Mouse (Mus musculus): Measurements from ENCODE around the gene Gm17087. TPM values are rescaled to one million over a fixed set of nuclear protein-coding genes. Genes with fewer than 3 reads are reported as not detected.

Gm17087 gene
- polyA plus RNA-seq, 1 experiment from 2014 or later = not detected

- WGBS (ENCODE audit: insufficient replicate concordance) = 44% methylated on average over 3 of the region's 3 CpGs
- no peak overlapping the region for H3K27ac ChIP-seq (ENCODE audit: low read length)
- no peak for ATAC-seq (ENCODE audit: low read depth)
- H3K27me3 ChIP-seq (ENCODE audit: control insufficient read depth, insufficient read depth, low read depth, low read length) = no peaks in the 10 kb centered on the region
- H3K4me1 ChIP-seq (ENCODE audit: control insufficient read depth, low read depth, low read length) = no peaks in the 10 kb centered on the region
- no peaks in the 10 kb centered on the region for H3K36me3 ChIP-seq (ENCODE audit: control insufficient read depth, insufficient read depth)
- no peak overlapping the region for H3K9ac ChIP-seq (ENCODE audit: low read depth, low read length)
- no peak overlapping the region for H3K4me2 ChIP-seq (ENCODE audit: low read depth, low read length)
- no peaks in the 10 kb centered on the region for H3K9me3 ChIP-seq (replicated peaks; ENCODE audit: control insufficient read depth, low read length)
- H3K4me3 ChIP-seq (ENCODE audit: low read depth, low read length) = no peak overlapping the region
Measured at GRCm38 (mm10) chr17:8580360-8580759, 13.6 kb upstream of the Gm17087 start.

GRCm38 (mm10) chr17:8573542-8574260 lies 7.0 kb upstream of the Gm17087 start:
- Histone ChIP-seq H3K36me3 (ENCODE audit: control insufficient read depth, insufficient read depth) (no peaks in the 10 kb centered on the region), H3K9ac (ENCODE audit: low read depth, low read length) (no peak overlapping the region), H3K27ac (ENCODE audit: low read length) (no peak overlapping the region), H3K27me3 (ENCODE audit: control insufficient read depth, insufficient read depth, low read depth, low read length) (no peaks in the 10 kb centered on the region), H3K4me2 (ENCODE audit: low read depth, low read length) (no peak overlapping the region), H3K9me3 (replicated peaks; ENCODE audit: control insufficient read depth, low read length) (no peaks in the 10 kb centered on the region), H3K4me1 (ENCODE audit: control insufficient read depth, low read depth, low read length) (no peaks in the 10 kb centered on the region), H3K4me3 (ENCODE audit: low read depth, low read length) (no peak overlapping the region)
- WGBS (ENCODE audit: insufficient replicate concordance) = 36% methylated on average over 8 of the region's 8 CpGs
- peak; percentile 67 for ATAC-seq (ENCODE audit: low read depth)

- no peak overlapping the region for H3K4me2 ChIP-seq (ENCODE audit: low read depth, low read length)
- H3K36me3 ChIP-seq (ENCODE audit: control insufficient read depth, insufficient read depth) = no peaks in the 10 kb centered on the region
- no peaks in the 10 kb centered on the region for H3K27me3 ChIP-seq (ENCODE audit: control insufficient read depth, insufficient read depth, low read depth, low read length)
- H3K4me1 ChIP-seq (ENCODE audit: control insufficient read depth, low read depth, low read length) = no peaks in the 10 kb centered on the region
- no peak for ATAC-seq (ENCODE audit: low read depth)
- no peak overlapping the region for H3K4me3 ChIP-seq (ENCODE audit: low read depth, low read length)
- WGBS (ENCODE audit: insufficient replicate concordance) = 11% methylated on average over 1 of the region's 1 CpGs
- H3K9me3 ChIP-seq (replicated peaks; ENCODE audit: control insufficient read depth, low read length) = no peaks in the 10 kb centered on the region
- no peak overlapping the region for H3K27ac ChIP-seq (ENCODE audit: low read length)
- no peak overlapping the region for H3K9ac ChIP-seq (ENCODE audit: low read depth, low read length)
Measured at GRCm38 (mm10) chr17:8562886-8563280, 3.9 kb downstream of the Gm17087 start.

- H3K27ac ChIP-seq (ENCODE audit: low read length) = no peak overlapping the region
- no peaks in the 10 kb centered on the region for H3K4me1 ChIP-seq (ENCODE audit: control insufficient read depth, low read depth, low read length)
- no peak overlapping the region for H3K9ac ChIP-seq (ENCODE audit: low read depth, low read length)
- no peak for ATAC-seq (ENCODE audit: low read depth)
- 50% methylated on average over 14 of the region's 14 CpGs for WGBS (ENCODE audit: insufficient replicate concordance)
- no peak overlapping the region for H3K4me2 ChIP-seq (ENCODE audit: low read depth, low read length)
- H3K36me3 ChIP-seq (ENCODE audit: control insufficient read depth, insufficient read depth) = no peaks in the 10 kb centered on the region
- H3K27me3 ChIP-seq (ENCODE audit: control insufficient read depth, insufficient read depth, low read depth, low read length) = no peaks in the 10 kb centered on the region
- H3K9me3 ChIP-seq (replicated peaks; ENCODE audit: control insufficient read depth, low read length) = no peaks in the 10 kb centered on the region
- H3K4me3 ChIP-seq (ENCODE audit: low read depth, low read length) = no peak overlapping the region
Measured at GRCm38 (mm10) chr17:8562101-8562885, 4.5 kb downstream of the Gm17087 start.

- no peak for ATAC-seq (ENCODE audit: low read depth)
- no peaks in the 10 kb centered on the region for H3K36me3 ChIP-seq (ENCODE audit: control insufficient read depth, insufficient read depth)
- H3K4me3 ChIP-seq (ENCODE audit: low read depth, low read length) = no peak overlapping the region
- no peaks in the 10 kb centered on the region for H3K9me3 ChIP-seq (replicated peaks; ENCODE audit: control insufficient read depth, low read length)
- H3K27me3 ChIP-seq (ENCODE audit: control insufficient read depth, insufficient read depth, low read depth, low read length) = no peaks in the 10 kb centered on the region
- 62% methylated on average over 8 of the region's 8 CpGs for WGBS (ENCODE audit: insufficient replicate concordance)
- no peak overlapping the region for H3K27ac ChIP-seq (ENCODE audit: low read length)
- H3K9ac ChIP-seq (ENCODE audit: low read depth, low read length) = no peak overlapping the region
- H3K4me1 ChIP-seq (ENCODE audit: control insufficient read depth, low read depth, low read length) = no peaks in the 10 kb centered on the region
- no peak overlapping the region for H3K4me2 ChIP-seq (ENCODE audit: low read depth, low read length)
Measured at GRCm38 (mm10) chr17:8557926-8558325, 8.8 kb downstream of the Gm17087 start.

- Histone ChIP-seq H3K27me3 (ENCODE audit: control insufficient read depth, insufficient read depth, low read depth, low read length) (no peaks in the 10 kb centered on the region), H3K4me2 (ENCODE audit: low read depth, low read length) (no peak overlapping the region), H3K36me3 (ENCODE audit: control insufficient read depth, insufficient read depth) (no peaks in the 10 kb centered on the region), H3K9me3 (replicated peaks; ENCODE audit: control insufficient read depth, low read length) (no peaks in the 10 kb centered on the region), H3K4me3 (ENCODE audit: low read depth, low read length) (no peak overlapping the region), H3K4me1 (ENCODE audit: control insufficient read depth, low read depth, low read length) (no peaks in the 10 kb centered on the region), H3K9ac (ENCODE audit: low read depth, low read length) (no peak overlapping the region), H3K27ac (ENCODE audit: low read length) (no peak overlapping the region)
- WGBS (ENCODE audit: insufficient replicate concordance) = 75% methylated on average over 6 of the region's 6 CpGs
- no peak for ATAC-seq (ENCODE audit: low read depth)
Measured at GRCm38 (mm10) chr17:8556223-8556622, 10.5 kb downstream of the Gm17087 start.

GRCm38 (mm10) chr17:8555785-8556184 lies 11.0 kb downstream of the Gm17087 start:
- no peaks in the 10 kb centered on the region for H3K9me3 ChIP-seq (replicated peaks; ENCODE audit: control insufficient read depth, low read length)
- H3K27ac ChIP-seq (ENCODE audit: low read length) = no peak overlapping the region
- H3K4me3 ChIP-seq (ENCODE audit: low read depth, low read length) = no peak overlapping the region
- no peaks in the 10 kb centered on the region for H3K36me3 ChIP-seq (ENCODE audit: control insufficient read depth, insufficient read depth)
- H3K4me2 ChIP-seq (ENCODE audit: low read depth, low read length) = no peak overlapping the region
- ATAC-seq (ENCODE audit: low read depth) = no peak
- 60% methylated on average over 9 of the region's 9 CpGs for WGBS (ENCODE audit: insufficient replicate concordance)
- no peaks in the 10 kb centered on the region for H3K4me1 ChIP-seq (ENCODE audit: control insufficient read depth, low read depth, low read length)
- no peaks in the 10 kb centered on the region for H3K27me3 ChIP-seq (ENCODE audit: control insufficient read depth, insufficient read depth, low read depth, low read length)
- no peak overlapping the region for H3K9ac ChIP-seq (ENCODE audit: low read depth, low read length)

GRCm38 (mm10) chr17:8554219-8554618 lies 12.5 kb downstream of the Gm17087 start:
- Histone ChIP-seq H3K27ac (ENCODE audit: low read length) (no peak overlapping the region), H3K9ac (ENCODE audit: low read depth, low read length) (no peak overlapping the region), H3K27me3 (ENCODE audit: control insufficient read depth, insufficient read depth, low read depth, low read length) (no peaks in the 10 kb centered on the region), H3K9me3 (replicated peaks; ENCODE audit: control insufficient read depth, low read length) (no peaks in the 10 kb centered on the region), H3K36me3 (ENCODE audit: control insufficient read depth, insufficient read depth) (no peaks in the 10 kb centered on the region), H3K4me3 (ENCODE audit: low read depth, low read length) (no peak overlapping the region), H3K4me2 (ENCODE audit: low read depth, low read length) (no peak overlapping the region), H3K4me1 (ENCODE audit: control insufficient read depth, low read depth, low read length) (no peaks in the 10 kb centered on the region)
- WGBS (ENCODE audit: insufficient replicate concordance) = 61% methylated on average over 6 of the region's 6 CpGs
- no peak for ATAC-seq (ENCODE audit: low read depth)

GRCm38 (mm10) chr17:8553601-8554000 lies 13.1 kb downstream of the Gm17087 start:
- no peak overlapping the region for H3K9ac ChIP-seq (ENCODE audit: low read depth, low read length)
- WGBS (ENCODE audit: insufficient replicate concordance) = 52% methylated on average over 3 of the region's 3 CpGs

More at GRCm38 (mm10) chr17:8553601-8554000, 13.1 kb downstream of the Gm17087 start:
- H3K4me1 ChIP-seq (ENCODE audit: control insufficient read depth, low read depth, low read length) = no peaks in the 10 kb centered on the region
- no peak for ATAC-seq (ENCODE audit: low read depth)
- H3K27ac ChIP-seq (ENCODE audit: low read length) = no peak overlapping the region
- no peak overlapping the region for H3K4me2 ChIP-seq (ENCODE audit: low read depth, low read length)
- no peaks in the 10 kb centered on the region for H3K27me3 ChIP-seq (ENCODE audit: control insufficient read depth, insufficient read depth, low read depth, low read length)
- no peaks in the 10 kb centered on the region for H3K36me3 ChIP-seq (ENCODE audit: control insufficient read depth, insufficient read depth)
- no peaks in the 10 kb centered on the region for H3K9me3 ChIP-seq (replicated peaks; ENCODE audit: control insufficient read depth, low read length)
- H3K4me3 ChIP-seq (ENCODE audit: low read depth, low read length) = no peak overlapping the region

All from liver, embryonic 16.5 days (tissue).